Mouse (Mus musculus) heart, embryonic 15.5 days (tissue): ENCODE data around the gene Prrt1. TPM values are rescaled to one million over a fixed set of nuclear protein-coding genes. Genes with fewer than 3 reads are reported as not detected.
A peak's percentile ranks its signal among the peaks of the same experiment; 100 is the strongest.

Experiments
- ATAC-seq: fragments of 200-750 bp; cut with Nextera tagmentation; replicated peaks from 2 replicates; pipeline ENCODE4 v1.8.0; 2017; ENCODE audit warnings: low read depth, moderate TSS enrichment; ENCODE audit not compliant: insufficient number of reproducible peaks, insufficient read depth, low FRiP score
- H3K27ac ChIP-seq: fragments of 300-500 bp; sonication (generic); 2 replicates; pipeline ENCODE4 v1.5.1; 2015; ENCODE audit warnings: mild to moderate bottlenecking, inconsistent platforms
- H3K27me3 ChIP-seq: fragments of 300-500 bp; sonication (generic); 2 replicates; pipeline ENCODE4 v1.6.1; 2015; ENCODE audit warnings: inconsistent platforms
- H3K36me3 ChIP-seq: fragments of 300-500 bp; sonication (generic); 2 replicates; pipeline ENCODE4 v1.6.1; 2015; ENCODE audit warnings: mild to moderate bottlenecking, inconsistent platforms
- H3K4me1 ChIP-seq: fragments of 300-500 bp; sonication (generic); replicated peaks from 2 replicates; pipeline ENCODE4 v1.6.1; 2015; ENCODE audit warnings: inconsistent platforms
- H3K4me2 ChIP-seq: fragments of 300-500 bp; sonication (generic); 2 replicates; pipeline ENCODE4 v1.6.1; 2015; ENCODE audit warnings: inconsistent platforms, mild to moderate bottlenecking, moderate library complexity
- H3K4me3 ChIP-seq: fragments of 300-500 bp; sonication (generic); 2 replicates; pipeline ENCODE4 v1.5.1; 2015; ENCODE audit warnings: mild to moderate bottlenecking, inconsistent platforms
- H3K9ac ChIP-seq: fragments of 300-500 bp; sonication (generic); 2 replicates; pipeline ENCODE4 v1.6.1; 2015; ENCODE audit warnings: mild to moderate bottlenecking, inconsistent platforms
- H3K9me3 ChIP-seq: fragments of 300-500 bp; sonication (generic); replicated peaks from 2 replicates; pipeline ENCODE4 v1.6.1; 2016; ENCODE audit warnings: inconsistent platforms
- WGBS: fragments of 180-500 bp; shearing (Covaris S2); methylation state at CpG from one replicate; pipeline ENCODE4 v1.1.7; 2015; ENCODE audit warnings: mixed read lengths; 5-methylcytosine and 5-hydroxymethylcytosine counted together
- polyA plus RNA-seq: library from polyadenylated mRNA; unstranded; fragments of >200 nt; fragmentation: Nextera tagmentation; extraction: Ambion mirVana; gene quantifications from 2 replicates; pipeline ENCODE4 v1.2.1, GENCODE M21; 2015

Gene Prrt1
- polyA plus RNA-seq, 1 experiment from 2014 or later = 0.42 TPM

GRCm38 (mm10) chr17:34629796-34630603, 667 bp downstream of the Prrt1 start:
- Histone ChIP-seq H3K4me2 (peak overlapping the region; percentile 97), H3K9ac (no peak overlapping the region), H3K4me1 (peaks cover 53% of the 10 kb centered on the region), H3K9me3 (no peaks in the 10 kb centered on the region), H3K27ac (no peak overlapping the region; the same call in 1 of the 2 replicates), H3K4me3 (peak overlapping the region; percentile 85), H3K36me3 (peaks cover 6% of the 10 kb centered on the region; the same call in 1 of the 2 replicates), H3K27me3 (peaks cover 56% of the 10 kb centered on the region)
- ATAC-seq = no peak
- WGBS = 26% methylated on average over 12 of the region's 12 CpGs

- H3K27ac ChIP-seq = peak overlapping the region; percentile 13; the same call in 1 of the 2 replicates
- peak overlapping the region; percentile 97 for H3K4me2 ChIP-seq
- H3K36me3 ChIP-seq = no peaks in the 10 kb centered on the region
- H3K27me3 ChIP-seq = peaks cover 61% of the 10 kb centered on the region
- no peak for ATAC-seq
- peak overlapping the region; percentile 44 for H3K4me3 ChIP-seq
- H3K9ac ChIP-seq = no peak overlapping the region
- WGBS = 2% methylated on average over 48 of the region's 48 CpGs
- peaks cover 53% of the 10 kb centered on the region for H3K4me1 ChIP-seq
- no peaks in the 10 kb centered on the region for H3K9me3 ChIP-seq
Measured at GRCm38 (mm10) chr17:34630761-34631301, 1.5 kb downstream of the Prrt1 start.

- H3K27ac ChIP-seq = no peak overlapping the region; the same call in 1 of the 2 replicates
- WGBS = 9% methylated on average over 12 of the region's 12 CpGs
Measured at GRCm38 (mm10) chr17:34631647-34632046, 2.3 kb downstream of the Prrt1 start.

GRCm38 (mm10) chr17:34632261-34632691, 2.9 kb downstream of the Prrt1 start:
- under 1% methylated on average over 26 of the region's 26 CpGs for WGBS
- no peaks in the 10 kb centered on the region for H3K36me3 ChIP-seq
- H3K4me1 ChIP-seq = peaks cover 43% of the 10 kb centered on the region
- H3K27me3 ChIP-seq = peaks cover 70% of the 10 kb centered on the region
- peak overlapping the region; percentile 44 for H3K4me3 ChIP-seq
- H3K9me3 ChIP-seq = no peaks in the 10 kb centered on the region
- peak overlapping the region; percentile 21; the same call in 1 of the 2 replicates for H3K27ac ChIP-seq
- peak; percentile 31; the same call in 1 of the 2 replicates for ATAC-seq
- peak overlapping the region; percentile 97 for H3K4me2 ChIP-seq
- H3K9ac ChIP-seq = 0 out of 2 replicates have a peak overlapping the region, but pooled peaks have one; percentile 32

More at GRCm38 (mm10) chr17:34631647-34632046, 2.3 kb downstream of the Prrt1 start:
- Histone ChIP-seq H3K4me3 (peak overlapping the region; percentile 44), H3K36me3 (no peaks in the 10 kb centered on the region), H3K4me2 (peak overlapping the region; percentile 97), H3K27me3 (peaks cover 66% of the 10 kb centered on the region), H3K9ac (0 out of 2 replicates have a peak overlapping the region, but pooled peaks have one; percentile 32), H3K9me3 (no peaks in the 10 kb centered on the region), H3K4me1 (peaks cover 45% of the 10 kb centered on the region)
- ATAC-seq = no peak

GRCm38 (mm10) chr17:34635671-34636070, 6.3 kb downstream of the Prrt1 start:
- ATAC-seq = no peak
- 71% methylated on average over 2 of the region's 2 CpGs for WGBS
- Histone ChIP-seq H3K27me3 (peaks cover 52% of the 10 kb centered on the region), H3K4me1 (peaks cover 22% of the 10 kb centered on the region), H3K36me3 (no peaks in the 10 kb centered on the region), H3K9ac (no peak overlapping the region), H3K27ac (no peak overlapping the region), H3K4me3 (no peak overlapping the region), H3K9me3 (no peaks in the 10 kb centered on the region), H3K4me2 (no peak overlapping the region)

GRCm38 (mm10) chr17:34637459-34637858, 8.1 kb downstream of the Prrt1 start:
- H3K36me3 ChIP-seq = no peaks in the 10 kb centered on the region
- H3K27ac ChIP-seq = no peak overlapping the region
- H3K9ac ChIP-seq = no peak overlapping the region
- no peak for ATAC-seq
- peaks cover 14% of the 10 kb centered on the region for H3K4me1 ChIP-seq
- 63% methylated on average over 3 of the region's 3 CpGs for WGBS
- no peak overlapping the region for H3K4me2 ChIP-seq
- peaks cover 34% of the 10 kb centered on the region for H3K27me3 ChIP-seq
- H3K4me3 ChIP-seq = no peak overlapping the region
- no peaks in the 10 kb centered on the region for H3K9me3 ChIP-seq

- 0 out of 2 replicates have a peak overlapping the region, but pooled peaks have one; percentile 82 for H3K27ac ChIP-seq
- WGBS = 72% methylated on average over 7 of the region's 7 CpGs
Measured at GRCm38 (mm10) chr17:34639461-34640255, 10.3 kb downstream of the Prrt1 start.

GRCm38 (mm10) chr17:34640778-34641601, 11.7 kb downstream of the Prrt1 start:
- H3K4me3 ChIP-seq = no peak overlapping the region
- peaks cover 23% of the 10 kb centered on the region for H3K4me1 ChIP-seq
- H3K4me2 ChIP-seq = peak overlapping the region; percentile 6; the same call in 1 of the 2 replicates
- peak overlapping the region; percentile 82 for H3K27ac ChIP-seq
- H3K27me3 ChIP-seq = 0 out of 2 replicates have a peak, but pooled peaks cover 8% of the 10 kb centered on the region
- 16% methylated on average over 11 of the region's 11 CpGs for WGBS
- no peaks in the 10 kb centered on the region for H3K36me3 ChIP-seq
- H3K9me3 ChIP-seq = no peaks in the 10 kb centered on the region
- peak overlapping the region; percentile 40 for H3K9ac ChIP-seq
- 0 out of 2 replicates have a peak, but pooled peaks have one; percentile 16 for ATAC-seq

More at GRCm38 (mm10) chr17:34639461-34640255, 10.3 kb downstream of the Prrt1 start:
- ATAC-seq = no peak
- no peak overlapping the region for H3K9ac ChIP-seq
- no peaks in the 10 kb centered on the region for H3K9me3 ChIP-seq
- peaks cover 12% of the 10 kb centered on the region for H3K4me1 ChIP-seq
- H3K4me2 ChIP-seq = no peak overlapping the region
- no peak overlapping the region for H3K4me3 ChIP-seq
- no peaks in the 10 kb centered on the region for H3K36me3 ChIP-seq
- 0 out of 2 replicates have a peak, but pooled peaks cover 13% of the 10 kb centered on the region for H3K27me3 ChIP-seq

- H3K4me1 ChIP-seq = peaks cover 31% of the 10 kb centered on the region
- no peak for ATAC-seq
- 71% methylated on average over 3 of the region's 3 CpGs for WGBS
- no peaks in the 10 kb centered on the region for H3K36me3 ChIP-seq
- no peak overlapping the region for H3K27ac ChIP-seq
- H3K27me3 ChIP-seq = 0 out of 2 replicates have a peak, but pooled peaks cover under 1% of the 10 kb centered on the region
- H3K4me2 ChIP-seq = no peak overlapping the region
- H3K9ac ChIP-seq = no peak overlapping the region
- H3K4me3 ChIP-seq = no peak overlapping the region
- H3K9me3 ChIP-seq = no peaks in the 10 kb centered on the region
Measured at GRCm38 (mm10) chr17:34641945-34642344, 12.6 kb downstream of the Prrt1 start.

GRCm38 (mm10) chr17:34643379-34643778, 14.0 kb downstream of the Prrt1 start:
- no peak for ATAC-seq
- WGBS = 87% methylated on average over 4 of the region's 4 CpGs
- H3K4me2 ChIP-seq = no peak overlapping the region
- H3K27ac ChIP-seq = no peak overlapping the region
- H3K4me3 ChIP-seq = no peak overlapping the region
- H3K27me3 ChIP-seq = no peaks in the 10 kb centered on the region
- H3K4me1 ChIP-seq = peaks cover 41% of the 10 kb centered on the region
- no peaks in the 10 kb centered on the region for H3K9me3 ChIP-seq
- no peak overlapping the region for H3K9ac ChIP-seq
- H3K36me3 ChIP-seq = no peaks in the 10 kb centered on the region
